Mouse (Mus musculus) lung, embryonic 14.5 days (tissue): ENCODE measurements around the gene Dennd6b. TPM values are rescaled to one million over a fixed set of nuclear protein-coding genes. Genes with fewer than 3 reads are reported as not detected.
A peak's percentile ranks its signal among the peaks of the same experiment; 100 is the strongest.

Experiments used
- ATAC-seq: fragments of 200-750 bp; cut with Nextera tagmentation; 2 replicates; pipeline ENCODE4 v1.8.0; 2017; ENCODE audit warnings: mild to moderate bottlenecking, moderate TSS enrichment, moderate library complexity; ENCODE audit not compliant: insufficient read depth
- DNase-seq: peaks from one replicate; pipeline ENCODE4 v3.0.0-alpha.2; 2015
- H3K27ac ChIP-seq: fragments of 300-500 bp; sonication (generic); 2 replicates; pipeline ENCODE4 v1.5.1; 2014; ENCODE audit warnings: low read depth, mild to moderate bottlenecking, moderate library complexity
- H3K27me3 ChIP-seq: fragments of 300-500 bp; sonication (generic); 2 replicates; pipeline ENCODE4 v1.6.1; 2014; ENCODE audit warnings: low read length, control low read depth; ENCODE audit not compliant: insufficient read depth
- H3K36me3 ChIP-seq: fragments of 300-500 bp; sonication (generic); 2 replicates; pipeline ENCODE4 v1.6.1; 2014; ENCODE audit warnings: control low read depth; ENCODE audit not compliant: insufficient read depth
- H3K4me1 ChIP-seq: fragments of 300-500 bp; sonication (generic); 2 replicates; pipeline ENCODE4 v1.6.1; 2014; ENCODE audit warnings: antibody characterized with exemption, control low read depth; ENCODE audit not compliant: insufficient read depth
- H3K4me2 ChIP-seq: fragments of 300-500 bp; sonication (generic); 2 replicates; pipeline ENCODE4 v1.6.1; 2014; ENCODE audit warnings: mild to moderate bottlenecking
- H3K4me3 ChIP-seq: fragments of 300-500 bp; sonication (generic); 2 replicates; pipeline ENCODE4 v1.5.1; 2014; ENCODE audit warnings: low read depth, low read length
- H3K9ac ChIP-seq: fragments of 300-500 bp; sonication (generic); 2 replicates; pipeline ENCODE4 v1.6.1; 2014
- H3K9me3 ChIP-seq: fragments of 300-500 bp; sonication (generic); 2 replicates; pipeline ENCODE4 v1.6.1; 2016; ENCODE audit warnings: low read depth, low read length, control low read depth
- CTCF ChIP-seq: IDR thresholded peaks from 2 replicates; pipeline ENCODE4 v1.5.1; 2016; ENCODE audit warnings: antibody characterized with exemption, low read depth
- WGBS: fragments of 180-500 bp; shearing (Covaris S2); extraction: QIAGEN DNeasy Blood & Tissue Kit; methylation state at CpG from one replicate; pipeline ENCODE4 v1.1.7; 2014; 5-methylcytosine and 5-hydroxymethylcytosine counted together
- polyA plus RNA-seq: library from polyadenylated mRNA; unstranded; fragments of >200 nt; fragmentation: Nextera tagmentation; extraction: Ambion mirVana; gene quantifications from 2 replicates; pipeline ENCODE4 v1.2.1, GENCODE M21; 2014

The Dennd6b gene
- polyA plus RNA-seq, 1 experiment from 2014 or later = 11.0 TPM

DNA sequence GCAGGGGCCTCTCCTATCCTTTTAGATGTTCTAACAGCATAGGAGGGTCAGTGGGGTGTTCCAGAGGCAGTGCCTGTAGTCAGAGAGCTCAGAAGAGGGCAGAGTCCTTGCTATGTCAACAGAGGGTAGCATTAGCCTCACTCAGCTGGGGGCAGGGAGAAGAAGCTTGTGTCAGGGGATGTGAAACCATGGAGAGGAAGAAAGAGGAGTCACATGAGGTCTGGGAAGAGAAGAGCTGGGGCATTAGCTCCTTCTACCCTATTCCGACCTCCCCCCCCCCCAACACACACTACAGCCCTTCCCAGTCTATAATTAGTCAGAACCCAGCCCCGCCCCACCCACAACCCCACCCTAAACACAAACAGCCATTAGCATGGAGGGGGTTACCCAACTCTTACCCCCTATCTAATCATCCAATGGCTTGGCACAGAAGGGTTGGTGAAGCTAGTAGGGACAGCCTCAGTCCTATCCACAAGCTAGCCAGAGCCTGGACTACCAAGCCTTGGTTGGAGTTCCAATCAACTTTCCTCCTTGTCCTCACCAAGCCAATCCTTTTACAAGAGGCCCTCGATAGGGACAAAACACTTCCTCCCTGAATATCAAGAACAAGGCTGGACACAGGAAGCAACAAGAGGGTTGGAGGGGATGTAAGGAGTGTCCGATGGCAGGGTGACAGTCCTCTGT is 18.6 kb downstream of the Dennd6b start:
- H3K9ac ChIP-seq = no peak overlapping the region
- WGBS = 56% methylated on average over 4 of the region's 4 CpGs
- no peak for DNase-seq

DNA sequence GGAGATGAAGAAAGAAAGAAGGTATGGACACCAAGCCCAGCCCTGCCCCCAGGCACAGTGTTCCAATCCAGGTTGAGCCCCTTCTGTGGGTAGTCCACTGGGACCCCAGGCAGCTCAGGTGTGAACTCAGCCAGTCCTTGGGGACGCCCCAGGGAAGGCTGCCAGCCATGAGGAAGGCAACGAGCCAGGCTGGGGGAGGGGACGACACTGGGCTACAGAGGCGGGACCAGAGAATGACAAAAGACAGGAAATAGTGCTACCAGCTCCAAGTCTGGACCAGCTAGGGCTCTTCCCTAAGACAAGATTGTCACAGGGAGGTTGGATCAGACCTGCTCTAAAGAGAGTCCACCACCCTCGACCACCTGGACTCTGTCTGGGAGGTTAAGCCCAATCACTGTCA is 19.2 kb downstream of the Dennd6b start:
- H3K4me1 ChIP-seq = peaks cover 47% of the 10 kb centered on the region
- TF ChIP-seq CTCF = no peak
- ATAC-seq (no peak), DNase-seq (peak; percentile 86)
- H3K36me3 ChIP-seq = no peaks in the 10 kb centered on the region
- H3K27ac ChIP-seq = peak overlapping the region; percentile 54
- no peak overlapping the region for H3K9ac ChIP-seq
- H3K4me3 ChIP-seq = no peak overlapping the region
- H3K4me2 ChIP-seq = peak overlapping the region; percentile 63
- WGBS = 12% methylated on average over 5 of the region's 5 CpGs
- H3K27me3 ChIP-seq = no peaks in the 10 kb centered on the region
- no peaks in the 10 kb centered on the region for H3K9me3 ChIP-seq

More for the DNA sequence above, 18.6 kb downstream of the Dennd6b start:
- Histone ChIP-seq H3K9me3 (no peaks in the 10 kb centered on the region), H3K27me3 (no peaks in the 10 kb centered on the region), H3K4me3 (peak overlapping the region; percentile 79; the same call in 1 of the 2 replicates), H3K27ac (peak overlapping the region; percentile 54), H3K36me3 (no peaks in the 10 kb centered on the region), H3K4me1 (peaks cover 47% of the 10 kb centered on the region), H3K4me2 (peak overlapping the region; percentile 63)
- TF ChIP-seq CTCF = no peak
- ATAC-seq = no peak

DNA sequence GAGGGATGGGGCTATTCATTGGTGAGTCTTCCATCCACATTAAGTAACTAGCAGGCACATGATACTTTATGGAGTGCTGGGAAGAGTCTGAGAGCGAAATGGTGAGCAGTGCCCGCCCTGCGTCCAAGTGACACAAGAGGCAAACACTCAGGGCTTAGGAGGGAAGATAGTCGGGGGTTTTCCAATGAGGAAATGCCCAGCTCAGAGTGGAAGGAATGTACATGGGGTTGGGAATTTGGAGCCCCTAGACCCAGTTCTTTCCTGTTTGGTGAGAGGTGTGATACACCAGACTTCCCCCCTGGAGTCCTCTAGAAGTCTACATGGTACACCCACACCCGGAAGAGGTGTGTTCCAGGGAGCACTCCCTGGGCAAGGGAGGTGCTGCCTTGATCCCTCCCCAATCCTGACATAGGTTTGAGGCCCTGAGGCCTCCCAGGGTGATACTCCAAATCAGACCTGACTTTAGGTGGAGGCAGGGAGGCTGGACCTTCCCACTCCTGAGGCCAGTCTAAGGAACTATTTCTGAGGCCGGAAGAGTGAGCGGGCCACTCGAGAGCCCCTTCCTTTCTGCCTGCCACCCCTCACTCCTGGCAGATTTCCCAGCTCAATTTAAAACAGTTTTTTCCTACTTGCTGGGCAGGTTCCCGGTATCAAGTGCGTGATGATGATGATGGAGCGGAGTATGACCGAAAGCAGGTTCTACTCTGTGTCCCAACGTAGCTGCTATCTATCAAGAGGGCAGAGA is 20.7 kb downstream of the Dennd6b start:
- Histone ChIP-seq H3K27ac (peak overlapping the region; percentile 9; the same call in 1 of the 2 replicates), H3K36me3 (no peaks in the 10 kb centered on the region), H3K4me2 (peak overlapping the region; percentile 18; the same call in 1 of the 2 replicates), H3K9me3 (no peaks in the 10 kb centered on the region), H3K9ac (no peak overlapping the region), H3K4me3 (no peak overlapping the region), H3K4me1 (peaks cover 47% of the 10 kb centered on the region), H3K27me3 (no peaks in the 10 kb centered on the region)
- no peak for TF ChIP-seq CTCF
- DNase-seq (peak; percentile 54), ATAC-seq (no peak)
- 48% methylated on average over 13 of the region's 13 CpGs for WGBS

DNA sequence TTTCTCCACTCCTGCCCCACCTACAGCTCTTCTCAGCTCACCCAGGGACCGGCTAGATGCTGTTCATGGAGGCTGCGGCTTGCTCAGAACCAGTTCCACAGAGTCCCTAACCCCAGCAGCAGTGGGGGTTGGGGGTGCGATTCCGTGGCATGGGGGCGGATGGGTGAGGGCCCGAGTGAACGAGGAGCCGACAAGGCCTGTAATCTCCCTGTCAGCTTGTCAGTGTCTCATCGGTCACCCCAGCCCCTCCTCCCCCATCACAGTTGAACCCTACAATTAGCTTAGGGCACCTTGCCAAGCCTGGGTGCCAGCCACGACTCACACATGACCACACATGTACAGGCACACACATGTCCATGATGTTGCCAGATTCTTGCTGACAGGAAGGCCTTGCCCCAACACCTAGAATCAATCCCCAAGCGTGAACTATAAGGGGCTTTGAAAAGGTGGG is 21.4 kb downstream of the Dennd6b start:
- DNase-seq (no peak), ATAC-seq (no peak)
- H3K9ac ChIP-seq = no peak overlapping the region
- H3K4me3 ChIP-seq = no peak overlapping the region
- H3K4me2 ChIP-seq = no peak overlapping the region
- H3K27me3 ChIP-seq = no peaks in the 10 kb centered on the region
- H3K9me3 ChIP-seq = no peaks in the 10 kb centered on the region
- H3K27ac ChIP-seq = no peak overlapping the region
- WGBS = 33% methylated on average over 11 of the region's 11 CpGs
- H3K4me1 ChIP-seq = peaks cover 50% of the 10 kb centered on the region
- no peaks in the 10 kb centered on the region for H3K36me3 ChIP-seq
- TF ChIP-seq CTCF = no peak

DNA sequence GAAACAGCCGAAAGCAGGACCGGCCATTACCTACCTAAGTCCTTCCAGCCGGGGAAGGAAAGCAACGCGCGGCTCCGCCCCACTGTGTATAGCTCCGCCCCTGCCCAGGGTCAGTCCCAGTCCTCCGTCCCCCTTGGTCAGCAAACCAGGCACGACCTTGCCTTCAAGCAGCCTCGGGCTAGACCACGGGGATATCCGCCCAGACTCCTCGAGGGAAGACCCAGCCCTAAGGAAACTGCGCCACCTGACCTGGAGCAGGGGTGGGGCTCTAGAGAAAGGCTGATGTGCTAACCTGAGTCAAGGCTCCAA is 22.4 kb downstream of the Dennd6b start:
- peaks cover 5% of the 10 kb centered on the region for H3K36me3 ChIP-seq
- H3K4me1 ChIP-seq = peaks cover 60% of the 10 kb centered on the region
- no peak overlapping the region for H3K27ac ChIP-seq
- peak; percentile 44; the same call in 1 of the 2 replicates for ATAC-seq
- H3K9me3 ChIP-seq = no peaks in the 10 kb centered on the region
- no peak for TF ChIP-seq CTCF
- H3K27me3 ChIP-seq = no peaks in the 10 kb centered on the region
- peak overlapping the region; percentile 100 for H3K4me2 ChIP-seq
- DNase-seq = peak; percentile 76
- WGBS = 1% methylated on average over 15 of the region's 15 CpGs
- peak overlapping the region; percentile 56 for H3K4me3 ChIP-seq
- H3K9ac ChIP-seq = peak overlapping the region; percentile 70

DNA sequence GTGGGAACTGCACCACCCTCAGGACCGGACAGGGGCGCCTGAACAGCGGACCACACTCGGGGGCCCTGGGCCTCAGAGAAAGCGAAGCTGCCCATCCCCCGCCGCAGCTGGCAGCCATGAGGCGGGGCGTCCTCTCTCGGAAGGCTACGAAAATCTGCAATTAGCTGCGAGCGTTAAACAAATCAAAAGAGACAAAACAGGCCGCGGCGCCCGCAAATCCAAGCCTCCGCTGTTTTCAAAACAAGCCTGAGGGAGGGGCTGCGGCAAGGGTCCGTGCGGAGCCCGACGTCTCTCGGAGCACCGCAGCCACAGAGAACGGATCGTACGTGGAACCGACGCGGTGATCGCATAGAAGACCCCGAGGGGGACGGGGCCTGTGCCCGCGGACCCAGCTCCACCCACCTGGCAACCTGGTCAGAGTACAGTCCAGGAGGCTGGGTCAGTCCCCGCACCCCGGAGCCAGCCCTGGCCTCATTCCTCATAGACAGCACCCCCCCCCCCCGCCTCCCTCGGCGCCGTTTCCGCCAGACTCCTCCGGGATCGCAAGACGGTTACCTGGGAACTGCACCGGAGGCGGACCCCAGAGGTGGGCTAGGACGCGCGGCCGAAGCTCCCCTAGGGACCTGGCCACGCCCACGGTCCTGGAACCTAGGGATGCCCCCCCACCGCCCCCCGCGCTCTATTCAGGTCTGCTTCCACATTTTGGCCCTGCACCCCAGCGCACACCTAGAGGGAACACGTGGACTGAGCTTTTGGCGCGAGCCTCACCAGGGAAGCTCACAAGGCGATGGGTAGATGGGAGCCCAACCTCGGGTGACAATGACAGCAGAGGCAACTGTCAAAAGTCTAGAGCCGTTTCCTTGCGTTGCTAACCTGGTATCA is 23.0 kb downstream of the Dennd6b start:
- Histone ChIP-seq H3K4me2 (peak overlapping the region; percentile 100), H3K9ac (peak overlapping the region; percentile 70), H3K27me3 (no peaks in the 10 kb centered on the region), H3K4me3 (peak overlapping the region; percentile 56), H3K27ac (peak overlapping the region; percentile 14; the same call in 1 of the 2 replicates), H3K4me1 (peaks cover 54% of the 10 kb centered on the region), H3K36me3 (peaks cover 11% of the 10 kb centered on the region), H3K9me3 (no peaks in the 10 kb centered on the region)
- DNase-seq (peak; percentile 78), ATAC-seq (peak; percentile 11; the same call in 1 of the 2 replicates)
- WGBS = under 1% methylated on average over 65 of the region's 65 CpGs
- TF ChIP-seq CTCF = peak; percentile 9; the same call in 1 of the 2 replicates
